Mouse (Mus musculus) kidney, postnatal 10 days (tissue): ENCODE results near the gene Stk24.
"Not testable (repeated sequence)": the region's sequence is repeated elsewhere in the genome, so short reads cannot be mapped to it uniquely, and the experiment has no call there.

Experiments
- DNase-seq: peaks from one replicate; pipeline ENCODE4 v3.0.0; 2021; ENCODE audit warnings: mixed read lengths

Gene Stk24

GRCm38 (mm10) chr14:121379827-121380145 lies at the start of gene Stk24:
TSS of gene Stk24 (minus strand) at chr14:121380011.
- DNase-seq, result no peak

GRCm38 (mm10) chr14:121428148-121428547 lies 48.3 kb upstream of the Stk24 start:
- no peak for DNase-seq

GRCm38 (mm10) chr14:121426743-121427142 lies 46.9 kb upstream of the Stk24 start:
- no peak for DNase-seq

GRCm38 (mm10) chr14:121425004-121425793 lies 45.4 kb upstream of the Stk24 start:
- peak; percentile 61 for DNase-seq

- no peak for DNase-seq
Measured at GRCm38 (mm10) chr14:121423341-121423751, 43.5 kb upstream of the Stk24 start.

- DNase-seq, result no peak
Measured at GRCm38 (mm10) chr14:121422664-121423340, 43.0 kb upstream of the Stk24 start.

- no peak for DNase-seq
Measured at GRCm38 (mm10) chr14:121422000-121422399, 42.2 kb upstream of the Stk24 start.

GRCm38 (mm10) chr14:121417594-121417993 lies 37.8 kb upstream of the Stk24 start:
- DNase-seq, result peak; percentile 55

GRCm38 (mm10) chr14:121416626-121417319 lies 37.0 kb upstream of the Stk24 start:
- DNase-seq, result no peak

GRCm38 (mm10) chr14:121414635-121415241 lies 34.9 kb upstream of the Stk24 start:
- DNase-seq, result no peak

GRCm38 (mm10) chr14:121413726-121414125 lies 33.9 kb upstream of the Stk24 start:
- DNase-seq, result not testable (repeated sequence)

GRCm38 (mm10) chr14:121408944-121409343 lies 29.1 kb upstream of the Stk24 start:
- DNase-seq, result no peak

GRCm38 (mm10) chr14:121406943-121407342 lies 27.1 kb upstream of the Stk24 start:
- DNase-seq, result no peak

GRCm38 (mm10) chr14:121405546-121405945 lies 25.7 kb upstream of the Stk24 start:
- no peak for DNase-seq

GRCm38 (mm10) chr14:121405120-121405519 lies 25.3 kb upstream of the Stk24 start:
- DNase-seq, result peak; percentile 28

- DNase-seq, result no peak
Measured at GRCm38 (mm10) chr14:121399676-121400075, 19.9 kb upstream of the Stk24 start.

GRCm38 (mm10) chr14:121397471-121397870 lies 17.7 kb upstream of the Stk24 start:
- DNase-seq, result no peak

- no peak for DNase-seq
Measured at GRCm38 (mm10) chr14:121395125-121395524, 15.3 kb upstream of the Stk24 start.

- peak; percentile 51 for DNase-seq
Measured at GRCm38 (mm10) chr14:121391927-121392326, 12.1 kb upstream of the Stk24 start.

GRCm38 (mm10) chr14:121387760-121388159 lies 7.9 kb upstream of the Stk24 start:
- DNase-seq, result no peak

GRCm38 (mm10) chr14:121385440-121385839 lies 5.6 kb upstream of the Stk24 start:
- no peak for DNase-seq

GRCm38 (mm10) chr14:121383801-121384200 lies 4.0 kb upstream of the Stk24 start:
- no peak for DNase-seq

- peak; percentile 92 for DNase-seq
Measured at GRCm38 (mm10) chr14:121379116-121379826, 540 bp downstream of the Stk24 start.
